Mouse (Mus musculus): ENCODE results near the gene Ifi204. TPM values are rescaled to one million over a fixed set of nuclear protein-coding genes. Genes with fewer than 3 reads are reported as not detected.
A peak's percentile ranks its signal among the peaks of the same experiment; 100 is the strongest.

The Ifi204 gene
- polyA plus RNA-seq, 1 experiment from 2014 or later = 1.6 TPM

DNA sequence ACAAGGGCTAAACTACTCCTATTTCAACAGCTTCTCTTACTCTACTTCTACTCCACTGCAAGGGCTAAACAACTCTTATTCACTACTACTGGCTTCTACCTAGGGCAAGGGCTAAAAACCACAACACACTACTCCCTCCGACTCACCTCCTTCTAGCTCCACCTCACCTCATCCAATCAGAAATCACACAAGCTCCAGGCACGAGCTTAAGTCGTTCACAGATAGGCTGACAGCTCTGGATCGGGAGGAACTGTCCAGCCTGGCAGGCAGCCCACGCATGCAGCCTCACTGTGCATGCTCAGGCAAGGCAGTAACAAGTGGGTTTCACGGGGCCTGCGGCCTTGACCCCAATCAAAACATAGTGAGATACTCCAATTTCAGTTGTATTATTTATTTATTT is 33.5 kb downstream of the Ifi204 start:
- Histone ChIP-seq H3K36me3 (no peaks in the 10 kb centered on the region), H3K27me3 (no peaks in the 10 kb centered on the region), H3K9me3 (replicated peaks) (no peaks in the 10 kb centered on the region), H3K4me3 (no peak overlapping the region), H3K27ac (no peak overlapping the region), H3K9ac (no peak overlapping the region), H3K4me2 (no peak overlapping the region), H3K4me1 (replicated peaks) (no peaks in the 10 kb centered on the region)
- 0 out of 2 replicates have a peak, but pooled peaks have one; percentile 31 for ATAC-seq (replicated peaks; ENCODE audit: insufficient number of reproducible peaks, insufficient read depth, low FRiP score, low read depth)
- 10% methylated on average over 7 of the region's 7 CpGs for WGBS

Other genes with a start within 250 kb of the Ifi204 start
- gene Ifi214, start 231.0 kb downstream of the Ifi204 start, polyA plus RNA-seq (2015; fragmentation: Nextera tagmentation; extraction: Ambion mirVana) = not detected in 2 replicates
- gene Ifi213, start 167.7 kb downstream of the Ifi204 start, polyA plus RNA-seq (2015; fragmentation: Nextera tagmentation; extraction: Ambion mirVana) = 0.14 and 0.19 TPM in 2 replicates
- 0.34 and 0.38 TPM in 2 replicates for gene Ifi209, start 136.0 kb downstream of the Ifi204 start, polyA plus RNA-seq (2015; fragmentation: Nextera tagmentation; extraction: Ambion mirVana)
- not detected in 2 replicates for gene Ifi208, start 93.3 kb downstream of the Ifi204 start, polyA plus RNA-seq (2015; fragmentation: Nextera tagmentation; extraction: Ambion mirVana)
- gene Ifi207, start 25.2 kb downstream of the Ifi204 start, polyA plus RNA-seq (2015; fragmentation: Nextera tagmentation; extraction: Ambion mirVana) = 0.68 and 1.3 TPM in 2 replicates
- 2.9 and 4.5 TPM in 2 replicates for gene Ifi211, start 146.1 kb upstream of the Ifi204 start, polyA plus RNA-seq (2015; fragmentation: Nextera tagmentation; extraction: Ambion mirVana)
- 4.4 and 7.2 TPM in 2 replicates for gene Mndal, start 175.5 kb upstream of the Ifi204 start, polyA plus RNA-seq (2015; fragmentation: Nextera tagmentation; extraction: Ambion mirVana)
- 1.6 and 2.3 TPM in 2 replicates for gene Ifi203, start 175.7 kb upstream of the Ifi204 start, polyA plus RNA-seq (2015; fragmentation: Nextera tagmentation; extraction: Ambion mirVana)
- 0.08 and 0.18 TPM in 2 replicates for gene Ifi202b, start 215.8 kb upstream of the Ifi204 start, polyA plus RNA-seq (2015; fragmentation: Nextera tagmentation; extraction: Ambion mirVana)

All from heart, embryonic 15.5 days (tissue).